Mouse (Mus musculus) spleen, embryonic (tissue): ENCODE results near the gene Slc16a3.

ENCODE experiments used
- CTCF ChIA-PET: fragments of 350-600 bp; sonication (Branson Sonifier 250); formaldehyde crosslinking; loops from one replicate; lab custom pipeline; 2022; lab: Charles Lee

Gene Slc16a3

GRCm38 (mm10) chr11:120948328-120948727, at the start of gene Slc16a3:
Gene Slc16a3 (plus strand): TSS chr11:120948480.
- CTCF ChIA-PET = no interaction called here

DNA sequence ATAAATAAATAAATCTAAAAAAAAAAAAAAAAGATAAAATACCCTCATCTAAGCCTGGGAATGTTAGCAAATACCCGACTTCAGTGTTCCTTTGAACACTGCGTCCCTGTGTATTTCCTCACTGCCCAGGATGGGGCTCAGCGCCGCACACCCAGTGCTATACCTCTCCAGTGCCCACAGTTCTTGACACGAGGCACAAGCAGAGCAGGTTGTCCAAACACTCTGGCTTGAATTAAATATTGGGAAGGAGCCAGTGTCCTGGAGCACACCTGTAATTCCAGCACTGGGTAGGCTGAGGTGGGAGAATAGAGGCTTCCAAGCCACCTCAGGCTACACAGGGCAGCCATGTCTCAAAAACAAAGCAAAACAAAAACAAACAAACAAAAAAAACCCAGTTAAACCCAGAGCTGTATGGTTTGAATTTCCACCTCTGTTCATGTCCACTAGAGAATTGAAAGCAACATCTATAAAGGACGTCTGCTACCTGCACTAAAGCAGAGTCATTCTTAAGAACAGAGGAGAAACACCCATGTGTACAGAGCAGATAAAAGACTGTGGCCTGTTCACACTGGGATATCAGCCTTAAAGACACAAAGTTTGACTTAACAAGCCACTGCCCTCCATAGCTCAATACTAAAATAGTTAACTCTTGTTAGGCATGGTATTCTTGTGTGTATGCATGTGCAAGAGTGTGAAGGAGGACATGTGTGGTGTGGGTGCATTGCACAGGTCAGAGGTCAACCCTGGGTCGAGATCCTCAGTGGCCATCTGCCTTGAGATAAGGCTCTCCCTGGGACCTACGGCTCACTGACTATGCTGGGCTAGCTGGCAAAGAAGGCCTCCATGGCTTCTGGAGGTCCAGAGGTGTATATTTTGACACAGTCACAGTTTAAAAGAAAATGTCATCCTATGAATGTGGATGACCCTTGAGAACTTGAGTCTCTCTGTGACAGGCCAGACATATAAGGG, 47.7 kb upstream of the Slc16a3 start:
- CTCF ChIA-PET = interaction anchor here (0.8 kb wide), 1 partner anchor 276 kb away, joined by 7 read pairs; no protein-coding TSS in a partner anchor

DNA sequence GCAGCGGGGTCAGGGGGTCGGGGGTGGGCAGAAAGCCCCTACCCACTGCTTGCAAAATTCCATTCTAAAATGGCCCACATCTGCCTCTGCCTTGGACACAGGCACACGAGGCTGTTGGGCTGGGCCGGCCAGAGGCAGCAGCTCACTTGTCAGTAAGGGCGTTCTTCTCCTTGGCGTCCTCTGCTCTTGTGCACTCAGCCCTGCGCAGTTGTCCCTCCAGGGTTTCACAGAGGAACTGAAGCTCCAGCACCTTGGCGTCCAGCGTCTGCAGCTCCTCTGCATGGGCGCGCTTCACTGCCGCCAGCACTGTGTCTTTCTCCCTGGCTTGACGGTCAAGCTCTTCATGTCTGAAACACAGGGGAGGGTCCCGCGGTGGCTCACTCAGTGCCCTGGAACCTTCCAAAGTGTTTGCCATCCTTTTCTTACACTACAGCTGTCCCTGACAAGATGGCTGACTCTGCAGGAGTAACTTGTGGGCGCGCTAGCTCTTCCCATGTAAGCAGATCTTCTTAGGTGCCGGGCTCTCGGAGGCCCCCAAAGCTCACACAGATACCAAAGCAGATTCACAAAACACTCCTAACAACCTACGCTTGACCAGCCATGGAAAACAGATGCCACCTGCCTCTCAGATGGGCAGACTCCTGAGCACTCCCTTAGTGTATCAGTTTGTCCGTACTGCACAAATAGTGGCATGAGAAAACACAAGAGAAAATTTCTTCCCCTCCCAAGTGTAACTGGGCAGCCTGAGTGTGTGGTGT, 46.4 kb upstream of the Slc16a3 start:
- CTCF ChIA-PET = no interaction called here

DNA sequence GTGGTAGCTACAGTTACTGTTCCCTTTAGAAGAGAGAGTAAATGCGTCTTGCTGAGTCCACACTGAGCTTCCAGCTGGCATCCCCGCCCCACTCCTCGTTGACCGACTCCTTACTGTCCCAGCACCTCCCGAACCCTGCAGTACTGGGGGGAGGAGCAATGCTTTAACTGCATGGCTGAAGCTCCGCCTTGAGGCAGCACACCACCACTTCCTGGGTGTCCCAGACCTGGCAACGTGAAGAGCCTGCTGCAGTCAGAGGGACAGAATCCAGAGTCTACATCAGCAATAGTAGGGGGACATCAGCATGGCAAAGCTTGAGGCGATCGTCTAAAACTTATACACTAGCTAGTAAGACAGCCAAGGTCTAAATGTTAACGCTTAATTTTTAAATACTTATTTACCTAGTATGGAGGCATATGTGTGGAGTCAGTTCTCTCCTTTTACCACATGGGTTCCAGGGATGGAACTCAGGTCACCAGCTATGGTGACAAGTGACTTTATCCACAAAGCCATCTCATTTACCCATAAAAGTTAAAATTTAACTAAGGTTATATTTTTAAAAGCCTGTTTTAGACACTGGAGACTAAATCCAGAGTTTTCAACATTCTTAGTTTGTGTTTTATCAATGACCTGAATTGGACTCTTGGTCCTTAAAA, 45.7 kb upstream of the Slc16a3 start:
- CTCF ChIA-PET = no interaction called here

DNA sequence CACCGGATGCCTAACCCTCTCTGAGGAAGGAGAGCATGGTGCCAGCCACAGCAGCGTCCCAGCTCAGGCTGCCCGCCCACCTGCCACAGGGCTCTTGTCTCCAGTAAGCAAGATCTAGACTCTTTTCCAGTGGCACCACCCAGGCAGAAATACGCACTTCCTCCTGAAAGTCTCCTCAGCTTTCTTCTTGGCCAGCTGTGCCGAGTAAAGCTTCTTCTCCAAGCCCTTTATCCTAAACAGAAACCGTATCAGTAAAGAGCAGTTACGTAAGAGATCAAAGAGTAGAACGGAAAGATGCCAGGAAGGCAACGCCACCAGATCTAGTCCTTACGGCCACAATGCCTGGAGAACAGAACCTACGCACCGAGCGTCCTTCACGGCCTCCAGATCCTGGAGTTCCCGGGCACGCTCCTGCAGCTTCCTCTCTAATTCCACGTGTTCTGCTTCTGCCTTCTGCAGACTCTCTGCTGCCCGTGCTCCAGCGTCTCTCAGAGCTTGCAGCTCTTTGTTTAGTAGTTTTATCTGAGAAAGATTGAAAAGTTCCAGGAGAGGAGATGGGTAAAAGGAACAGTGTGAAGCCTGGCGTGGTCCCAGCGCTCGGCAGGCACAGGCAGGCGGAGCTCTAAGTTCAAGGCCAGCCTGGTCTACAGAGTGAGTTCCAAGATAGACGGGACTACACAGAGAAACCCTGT, 45.0 kb upstream of the Slc16a3 start:
- CTCF ChIA-PET = no interaction called here

DNA sequence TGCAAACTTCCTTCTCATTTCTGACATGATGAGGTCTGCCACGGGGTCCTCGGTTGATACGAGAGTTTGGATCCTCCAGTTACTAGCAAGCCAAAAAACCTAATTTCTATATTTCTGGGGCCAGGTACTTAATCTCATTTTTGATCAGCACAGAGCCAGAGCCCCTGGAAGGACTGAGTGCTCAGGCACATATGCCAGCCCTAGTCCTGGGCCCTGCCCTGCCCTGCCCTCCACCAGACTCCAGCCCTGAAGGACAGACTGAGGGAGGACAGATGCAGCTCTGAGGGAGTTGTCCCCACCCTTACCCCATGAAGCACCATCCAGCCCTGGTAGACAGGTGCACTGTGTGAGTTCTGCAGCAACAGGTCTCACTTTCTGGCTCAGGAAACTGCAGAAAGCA, 43.7 kb upstream of the Slc16a3 start:
- CTCF ChIA-PET = no interaction called here

GRCm38 (mm10) chr11:120905430-120905873, 42.8 kb upstream of the Slc16a3 start:
- CTCF ChIA-PET = interaction anchor here (0.6 kb wide), 1 partner anchor 185 kb away, joined by 4 read pairs; no protein-coding TSS in a partner anchor

GRCm38 (mm10) chr11:120913796-120914195, 34.5 kb upstream of the Slc16a3 start:
- CTCF ChIA-PET = no interaction called here

DNA sequence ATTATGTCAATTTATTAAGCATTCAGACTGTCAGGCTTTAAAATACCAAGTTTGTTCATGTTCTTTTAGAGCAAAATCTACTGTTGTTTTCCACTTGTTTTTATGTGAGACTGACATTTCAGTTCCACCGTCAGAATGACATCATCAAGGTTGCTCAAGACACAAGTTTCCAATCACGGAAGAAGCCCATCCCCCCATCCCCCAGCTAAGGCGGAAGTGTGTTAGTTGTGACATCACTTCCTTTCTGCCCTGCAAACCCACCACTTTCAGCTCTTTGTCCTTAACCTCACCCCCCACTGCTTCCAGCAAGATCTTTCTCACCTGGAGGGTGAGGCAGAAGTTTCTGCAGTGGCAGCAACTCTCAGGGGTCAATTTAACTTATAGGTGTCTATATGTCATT, 31.8 kb upstream of the Slc16a3 start:
- CTCF ChIA-PET = no interaction called here

- CTCF ChIA-PET = no interaction called here
These were observed 30.5 kb upstream of the Slc16a3 start for GRCm38 (mm10) chr11:120917756-120918155.

DNA sequence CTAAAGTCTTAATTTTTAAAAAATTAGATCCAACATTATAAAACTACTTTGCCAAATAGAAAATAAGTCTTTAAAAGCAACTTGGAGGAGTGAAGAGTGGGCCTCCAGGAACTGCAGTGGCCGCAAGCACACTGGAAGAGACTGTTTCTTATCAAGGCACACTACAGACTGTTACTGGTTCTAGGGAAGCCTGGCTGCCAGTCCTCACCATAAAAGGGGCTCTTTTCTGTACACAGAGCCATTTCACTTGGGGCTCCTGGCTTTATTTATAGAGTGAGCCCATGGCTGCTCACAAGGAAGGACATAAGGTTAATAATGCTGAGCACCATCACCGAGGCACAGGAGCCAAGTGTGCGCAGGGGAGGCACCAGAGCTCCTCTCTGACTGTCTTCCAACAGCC, 25.8 kb upstream of the Slc16a3 start:
- CTCF ChIA-PET = no interaction called here

DNA sequence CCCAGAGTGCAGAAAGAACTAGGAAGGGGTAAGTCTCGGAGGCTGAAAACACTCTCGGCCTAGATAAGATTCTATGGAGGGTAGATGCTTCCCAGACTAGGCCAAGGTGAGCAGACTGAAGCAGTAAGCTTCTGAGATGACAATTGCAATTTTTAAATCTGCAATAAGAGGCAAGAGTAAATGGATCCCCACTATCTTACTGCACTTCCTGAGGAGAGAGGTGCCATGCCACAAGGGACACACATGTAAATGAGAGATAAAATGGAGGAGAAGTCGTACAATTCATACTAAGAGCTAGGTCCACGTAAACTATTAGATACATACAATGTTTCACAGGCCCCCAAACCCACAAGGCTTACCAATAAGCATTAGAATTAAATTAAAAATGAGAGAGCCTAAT, 19.8 kb upstream of the Slc16a3 start:
- CTCF ChIA-PET = no interaction called here

DNA sequence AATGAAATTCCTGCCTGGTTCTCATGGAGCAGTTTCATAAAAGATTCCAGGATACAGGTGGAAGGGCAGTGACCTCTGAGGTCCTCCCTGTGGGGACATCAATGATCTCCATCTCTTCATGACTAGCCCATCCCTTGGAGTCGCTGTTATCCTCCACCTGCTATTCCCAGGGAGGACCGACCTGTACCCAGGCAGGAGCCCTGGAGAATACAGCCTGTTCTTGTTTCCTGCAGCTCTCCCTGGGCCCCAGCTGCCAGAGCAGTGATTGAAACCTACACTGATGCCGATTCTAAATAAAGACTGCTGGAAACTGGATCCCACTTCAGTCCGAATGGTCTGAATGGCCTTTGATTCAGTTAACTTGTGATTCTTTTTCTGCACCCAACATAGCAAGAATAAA, 16.8 kb upstream of the Slc16a3 start:
- CTCF ChIA-PET = no interaction called here

GRCm38 (mm10) chr11:120932564-120933398, 15.5 kb upstream of the Slc16a3 start, which contains the start of gene Ccdc57:
Gene Ccdc57 (minus strand): TSS chr11:120932872.
- CTCF ChIA-PET = interaction anchor here (0.6 to 0.7 kb wide), 2 partner anchors 104 to 583 kb away, joined by 3 to 4 read pairs; no protein-coding TSS in a partner anchor

- CTCF ChIA-PET = no interaction called here
These were observed 10.3 kb upstream of the Slc16a3 start for GRCm38 (mm10) chr11:120937976-120938375.

- CTCF ChIA-PET = no interaction called here
These were observed 9.5 kb upstream of the Slc16a3 start for GRCm38 (mm10) chr11:120938795-120939194.

DNA sequence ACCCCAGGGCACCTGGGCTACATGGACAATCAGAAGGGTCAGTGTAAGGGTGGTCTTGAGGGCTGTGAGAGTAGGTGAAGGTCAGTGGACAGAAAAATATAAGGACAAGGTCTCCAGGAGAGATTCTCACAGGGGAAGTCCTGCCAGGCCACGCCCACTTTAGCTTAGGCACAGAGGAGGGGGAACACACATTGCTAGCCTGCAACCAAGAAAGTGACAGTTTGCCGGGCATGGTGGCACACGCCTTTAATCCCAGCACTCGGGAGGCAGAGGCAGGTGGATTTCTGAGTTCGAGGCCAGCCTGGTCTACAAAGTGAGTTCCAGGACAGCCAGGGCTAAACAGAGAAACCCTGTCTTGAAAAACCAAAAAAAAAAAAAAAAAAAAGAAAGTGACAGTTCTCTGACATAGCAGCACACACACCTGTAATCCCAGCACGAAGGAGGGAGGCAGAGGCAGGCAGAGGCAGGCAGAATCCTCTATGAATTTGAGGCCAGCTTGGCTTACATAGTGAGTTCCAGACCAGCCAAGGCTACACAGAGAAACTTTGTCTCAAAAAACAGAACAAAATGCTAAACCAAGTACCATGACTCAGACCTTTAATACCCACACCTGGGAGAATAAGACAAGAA, 8.5 kb upstream of the Slc16a3 start:
- CTCF ChIA-PET = interaction anchor here (0.5 kb wide), 1 partner anchor 516 kb away, joined by 5 read pairs; no protein-coding TSS in a partner anchor

DNA sequence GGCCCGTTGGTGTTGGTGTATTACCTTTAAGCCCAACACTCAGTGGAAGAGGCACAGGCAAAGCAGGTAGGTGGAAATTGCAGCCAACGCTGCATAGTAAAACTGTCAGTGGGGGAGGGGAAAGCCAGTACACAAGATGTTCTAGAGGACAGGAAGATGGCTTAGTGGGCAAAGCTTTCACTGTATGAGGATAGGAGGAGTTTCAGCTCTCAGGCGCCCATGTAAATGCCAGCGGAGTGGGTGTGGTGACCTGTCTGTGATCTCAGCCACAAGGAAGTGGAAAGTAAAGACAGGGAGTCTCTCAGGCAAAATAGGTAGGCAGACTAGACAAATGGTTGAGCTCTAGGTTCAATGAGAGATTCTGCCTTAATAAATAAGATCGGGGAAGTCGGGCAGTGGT, 7.3 kb upstream of the Slc16a3 start:
- CTCF ChIA-PET = interaction anchor here (0.9 kb wide), 1 partner anchor 227 kb away, joined by 6 read pairs; the partner anchor contains the start of gene Lrrc45

DNA sequence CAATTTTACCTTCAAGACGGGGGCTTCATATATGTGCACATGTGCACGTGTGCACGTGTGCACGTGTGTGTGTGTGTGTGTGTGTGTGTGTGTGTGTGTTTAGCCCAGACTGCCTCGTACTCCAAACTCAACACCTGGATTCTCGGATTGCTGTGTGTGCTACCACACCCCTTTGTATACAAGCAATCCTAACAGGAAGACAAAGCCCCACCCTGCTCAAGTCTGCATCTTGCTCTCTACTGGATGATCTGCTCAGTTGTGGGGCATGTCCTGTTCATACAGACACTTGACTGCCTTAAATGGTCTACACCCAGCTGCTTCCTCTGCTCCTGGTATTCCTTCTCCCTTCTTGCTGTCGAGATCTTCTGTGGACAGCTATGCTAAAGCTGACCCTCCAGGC, 3.0 kb upstream of the Slc16a3 start:
- CTCF ChIA-PET = no interaction called here

GRCm38 (mm10) chr11:120945926-120946325, 2.4 kb upstream of the Slc16a3 start:
- CTCF ChIA-PET = no interaction called here
